Mouse (Mus musculus) C2C12 (cell line): ENCODE measurements at regions not wholly inside any gene's neighbourhood (a gene's known extent, or its start where the extent isn't known, plus 50 kb on each side); places are given as distances from the start of the nearest gene placed in this dataset.

Source experiments
- H3K27me3 ChIP-seq: one replicate; pipeline ENCODE4 v1.6.1; 2011; ENCODE audit not compliant: control insufficient read depth, insufficient read depth, insufficient read length
- H3K36me3 ChIP-seq: one replicate; pipeline ENCODE4 v1.6.1; 2011; ENCODE audit not compliant: control insufficient read depth, insufficient read depth
- H3K4me3 ChIP-seq: one replicate; pipeline ENCODE4 v1.5.1; 2011; ENCODE audit warnings: mild to moderate bottlenecking, control low read depth; ENCODE audit not compliant: poor library complexity, insufficient read depth, severe bottlenecking
- H3K79me2 ChIP-seq: one replicate; pipeline ENCODE4 v1.6.1; 2011; ENCODE audit not compliant: control insufficient read depth, insufficient read depth
- H3K79me3 ChIP-seq: one replicate; pipeline ENCODE4 v1.6.1; 2011; ENCODE audit warnings: low read depth, control low read depth
- H3ac ChIP-seq: one replicate; pipeline ENCODE3; 2011; ENCODE audit warnings: low read depth; ENCODE audit not compliant: control insufficient read depth, insufficient read length
- CEBPB ChIP-seq: IDR thresholded peaks from one replicate; pipeline ENCODE4 v1.6.1; 2011; ENCODE audit warnings: low read depth, mild to moderate bottlenecking, control low read depth, moderate library complexity
- CTCF ChIP-seq: IDR thresholded peaks from one replicate; pipeline ENCODE4 v1.5.1; 2011; ENCODE audit not compliant: control insufficient read depth, insufficient read depth, insufficient read length
- FOSL1 ChIP-seq: IDR thresholded peaks from one replicate; pipeline ENCODE4 v1.8.0; 2011; ENCODE audit warnings: mild to moderate bottlenecking, low read length; ENCODE audit not compliant: poor library complexity, insufficient read depth, severe bottlenecking
- MAX ChIP-seq: IDR thresholded peaks from one replicate; pipeline ENCODE4 v1.6.1; 2011; ENCODE audit warnings: mild to moderate bottlenecking, control low read depth
- MYOD1 ChIP-seq: IDR thresholded peaks from one replicate; pipeline ENCODE4 v1.6.1; 2011; ENCODE audit warnings: low read depth; ENCODE audit not compliant: control insufficient read depth, insufficient read length
- MYOG ChIP-seq: IDR thresholded peaks from one replicate; pipeline ENCODE4 v1.6.1; 2011; ENCODE audit not compliant: control insufficient read depth, insufficient read length; ENCODE audit errors: extremely low read depth
- USF1 ChIP-seq: IDR thresholded peaks from one replicate; pipeline ENCODE4 v1.6.1; 2011; ENCODE audit warnings: low read depth, mild to moderate bottlenecking, control low read depth, moderate library complexity

DNA sequence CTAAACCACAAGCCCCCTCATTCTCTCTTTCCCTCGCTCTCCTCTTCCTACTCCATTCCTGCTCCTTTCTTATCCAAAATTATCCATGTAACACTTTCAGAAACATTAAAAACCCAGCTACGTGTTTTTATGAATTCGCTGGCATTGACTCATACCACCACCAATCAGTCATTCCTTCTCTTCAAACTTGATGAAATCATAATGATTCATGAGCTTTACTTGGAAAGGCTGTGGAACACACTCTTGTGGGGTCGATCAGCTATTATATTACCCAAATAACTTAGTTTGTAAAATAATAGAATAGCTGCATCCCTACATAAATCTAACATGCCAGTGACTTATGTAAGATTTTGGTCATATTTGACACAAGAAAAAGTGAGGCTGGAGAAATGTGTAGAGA is 331.9 kb upstream of the N6amt1 start:
- H3K79me2 ChIP-seq = no peaks in the 10 kb centered on the region
- no peak overlapping the region for H3K4me3 ChIP-seq
- TF ChIP-seq MAX (no peak), MYOD1 (no peak), MYOG (no peak), CEBPB (no peak), FOSL1 (no peak), USF1 (no peak), CTCF (no peak)
- no peaks in the 10 kb centered on the region for H3K79me3 ChIP-seq
- H3ac ChIP-seq = no peak overlapping the region
- no peaks in the 10 kb centered on the region for H3K36me3 ChIP-seq
- H3K27me3 ChIP-seq = no peaks in the 10 kb centered on the region

DNA sequence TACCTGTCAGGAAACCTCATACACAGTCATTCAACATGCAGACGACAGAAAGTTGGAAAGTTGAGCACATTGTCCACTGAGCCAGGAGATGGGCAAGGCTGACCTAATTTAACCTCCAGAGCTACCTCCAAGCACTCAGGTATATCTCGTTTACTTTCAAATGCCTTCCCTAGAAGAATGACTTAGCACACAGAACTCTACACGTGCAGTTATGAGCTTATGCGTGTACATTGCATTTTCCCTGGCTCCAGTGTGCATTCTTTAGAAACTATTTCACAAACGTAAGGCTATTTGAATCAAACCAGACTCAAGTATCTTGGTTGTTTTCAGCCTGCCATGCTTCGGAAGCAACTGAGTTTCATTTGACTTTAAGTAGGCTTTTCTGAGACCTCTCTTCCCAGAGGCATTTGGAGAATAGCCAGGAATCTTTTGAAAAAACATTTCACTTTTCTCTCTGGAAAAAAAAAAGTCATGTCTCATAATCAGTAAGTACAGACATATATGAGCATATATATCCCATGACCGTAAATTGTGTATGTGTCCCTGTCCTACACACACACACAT is 336.8 kb upstream of the N6amt1 start:
- H3K79me2 ChIP-seq = no peaks in the 10 kb centered on the region
- H3K4me3 ChIP-seq = no peak overlapping the region
- H3K27me3 ChIP-seq = no peaks in the 10 kb centered on the region
- no peaks in the 10 kb centered on the region for H3K79me3 ChIP-seq
- H3K36me3 ChIP-seq = no peaks in the 10 kb centered on the region
- no peak overlapping the region for H3ac ChIP-seq
- TF ChIP-seq MAX = no peak
- no peak for TF ChIP-seq FOSL1
- TF ChIP-seq MYOG = no peak
- TF ChIP-seq USF1 = no peak
- TF ChIP-seq MYOD1 = no peak
- no peak for TF ChIP-seq CEBPB
- TF ChIP-seq CTCF = no peak

DNA sequence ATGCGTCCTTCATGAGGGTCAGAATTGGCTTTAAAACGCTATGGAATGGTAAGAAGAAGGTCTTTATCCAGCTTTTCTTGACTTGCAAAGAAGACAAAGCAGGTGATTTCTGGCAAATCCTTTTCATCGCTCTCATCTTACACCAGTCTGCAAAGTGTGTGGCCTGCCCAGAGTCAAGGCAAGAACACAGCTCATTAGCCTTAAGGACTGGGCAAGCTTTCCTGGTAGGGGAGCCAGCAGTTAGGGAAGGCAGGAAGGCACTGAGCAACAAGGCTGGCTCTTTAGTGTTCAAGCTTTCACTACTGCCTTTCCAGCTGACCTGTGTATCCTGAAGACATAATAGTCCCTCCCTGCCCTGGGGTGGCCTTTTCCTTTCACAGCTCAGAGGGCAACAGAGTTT is 352.4 kb upstream of the N6amt1 start:
- no peak for TF ChIP-seq MYOG
- TF ChIP-seq FOSL1 = no peak
- TF ChIP-seq MYOD1 = no peak
- TF ChIP-seq USF1 = no peak
- no peak for TF ChIP-seq MAX
- TF ChIP-seq CEBPB = no peak
- TF ChIP-seq CTCF = no peak
- Histone ChIP-seq H3ac (no peak overlapping the region), H3K4me3 (no peak overlapping the region), H3K36me3 (no peaks in the 10 kb centered on the region), H3K79me2 (no peaks in the 10 kb centered on the region), H3K79me3 (no peaks in the 10 kb centered on the region), H3K27me3 (no peaks in the 10 kb centered on the region)

DNA sequence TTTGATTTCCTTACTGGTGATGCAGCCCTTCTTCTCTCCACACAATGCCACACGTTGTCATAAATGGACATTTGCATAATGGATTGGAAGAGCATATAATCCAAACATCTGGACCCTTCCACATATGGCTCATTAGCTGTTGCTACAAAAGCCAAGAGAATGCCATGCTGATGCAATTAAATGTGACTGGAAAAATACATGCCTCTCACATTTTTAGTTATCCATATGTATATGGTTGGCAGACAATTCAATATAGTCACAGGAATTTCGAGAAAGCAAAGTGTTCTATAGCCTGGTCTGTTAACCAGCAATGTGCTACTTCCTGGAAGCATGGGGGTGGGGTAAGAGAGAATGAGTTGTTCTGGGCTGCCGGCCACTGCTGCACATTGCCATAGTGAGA is 352.9 kb upstream of the N6amt1 start:
- Histone ChIP-seq H3K36me3 (no peaks in the 10 kb centered on the region), H3ac (no peak overlapping the region), H3K79me2 (no peaks in the 10 kb centered on the region), H3K4me3 (no peak overlapping the region), H3K27me3 (no peaks in the 10 kb centered on the region), H3K79me3 (no peaks in the 10 kb centered on the region)
- no peak for TF ChIP-seq MYOG
- TF ChIP-seq USF1 = no peak
- no peak for TF ChIP-seq CEBPB
- no peak for TF ChIP-seq MYOD1
- TF ChIP-seq CTCF = no peak
- TF ChIP-seq FOSL1 = no peak
- TF ChIP-seq MAX = no peak

DNA sequence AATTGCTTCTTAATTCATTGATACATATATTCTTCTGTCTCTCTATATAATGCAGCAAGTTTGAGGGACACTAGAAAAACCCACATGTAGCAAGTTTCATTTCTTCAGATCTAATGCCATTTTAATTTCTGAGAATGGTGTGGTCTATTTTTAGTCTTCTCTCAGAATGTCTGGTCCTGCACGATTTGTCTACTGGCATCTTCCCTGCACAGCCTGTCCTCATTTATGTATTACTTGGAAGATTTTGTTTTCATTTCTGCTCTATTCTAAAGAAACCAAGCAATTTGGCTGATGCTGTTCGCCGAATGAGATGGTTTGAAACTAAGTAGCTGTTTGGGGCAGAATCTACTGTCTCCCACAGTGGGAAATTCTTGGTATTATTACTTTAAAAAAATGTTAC is 382.3 kb upstream of the N6amt1 start:
- no peak overlapping the region for H3ac ChIP-seq
- no peaks in the 10 kb centered on the region for H3K36me3 ChIP-seq
- no peaks in the 10 kb centered on the region for H3K79me2 ChIP-seq
- no peaks in the 10 kb centered on the region for H3K27me3 ChIP-seq
- no peaks in the 10 kb centered on the region for H3K79me3 ChIP-seq
- no peak for TF ChIP-seq FOSL1
- no peak for TF ChIP-seq MYOD1
- TF ChIP-seq MYOG = no peak
- TF ChIP-seq CEBPB = no peak
- TF ChIP-seq USF1 = no peak
- TF ChIP-seq MAX = no peak
- TF ChIP-seq CTCF = no peak
- H3K4me3 ChIP-seq = no peak overlapping the region

DNA sequence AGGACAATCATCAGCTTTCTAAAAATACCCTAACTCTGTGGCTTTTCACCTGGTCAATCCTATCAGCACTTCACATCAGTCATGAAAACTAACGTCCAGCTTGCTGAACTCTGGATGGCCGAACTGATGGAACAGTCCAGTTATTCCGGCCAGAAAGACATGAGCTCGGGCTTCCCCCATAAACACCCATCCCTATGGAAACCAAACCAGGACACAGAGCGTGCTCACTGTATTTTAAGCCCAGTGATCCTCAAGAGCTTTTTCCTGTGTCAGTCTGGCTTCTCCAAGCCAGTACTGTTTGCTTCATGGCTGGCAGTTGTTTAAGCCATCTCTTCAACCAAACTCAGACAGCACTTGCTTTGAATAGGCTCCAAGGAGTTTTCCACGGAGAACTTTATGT is 404.3 kb upstream of the N6amt1 start:
- H3K79me3 ChIP-seq = no peaks in the 10 kb centered on the region
- H3K36me3 ChIP-seq = no peaks in the 10 kb centered on the region
- no peak overlapping the region for H3K4me3 ChIP-seq
- no peaks in the 10 kb centered on the region for H3K27me3 ChIP-seq
- no peak overlapping the region for H3ac ChIP-seq
- TF ChIP-seq FOSL1 (no peak), USF1 (no peak), CTCF (no peak), MYOD1 (no peak)
- no peaks in the 10 kb centered on the region for H3K79me2 ChIP-seq
